Mouse (Mus musculus) forelimb bud, embryonic 11.5 days (tissue): ENCODE results near the gene Tex22.

Experiments
- DNase-seq: peaks from one replicate; pipeline ENCODE4 v3.0.0-alpha.2; 2012; ENCODE audit warnings: low read depth, low spot score

Gene Tex22

DNA sequence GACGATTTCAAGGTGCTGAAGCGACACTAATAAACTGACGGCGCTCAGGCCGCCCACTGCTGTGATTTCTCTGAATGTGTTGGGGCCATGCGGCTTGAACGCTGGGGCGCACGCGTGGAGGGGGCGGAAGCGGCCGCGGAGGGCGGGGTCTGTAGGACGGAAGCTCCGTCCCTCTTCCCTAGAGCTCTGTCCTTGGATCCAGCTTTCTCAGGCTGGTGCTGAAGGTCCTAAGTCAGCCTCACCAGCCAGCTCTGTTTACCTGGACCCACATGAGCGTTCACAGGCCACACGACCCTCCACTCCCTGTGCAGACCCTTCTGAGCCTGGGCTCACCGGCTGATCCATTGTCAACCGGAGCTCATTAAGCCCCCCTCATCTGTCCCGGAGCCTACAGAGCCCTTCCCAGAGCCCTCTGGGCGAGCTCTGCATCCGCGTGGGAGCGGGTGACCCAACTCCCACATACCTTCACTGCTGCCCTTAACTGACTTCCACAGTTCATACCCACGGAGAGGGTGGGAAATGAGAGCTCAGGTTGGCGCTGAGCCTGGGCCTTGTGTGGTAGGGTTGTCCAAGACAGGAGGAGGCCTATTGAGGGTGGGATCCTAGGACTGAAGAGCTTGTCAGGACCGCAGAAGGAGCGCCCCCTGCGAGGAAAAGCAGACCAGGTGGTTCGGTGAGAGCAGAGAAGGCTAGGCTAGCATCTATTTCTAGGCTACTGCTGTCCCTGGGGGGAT is at the start of gene Tex22:
TSS of gene Tex22 (plus strand) at position 174 of the 734 bp plus-strand sequence.
- peak; percentile 72 for DNase-seq

DNA sequence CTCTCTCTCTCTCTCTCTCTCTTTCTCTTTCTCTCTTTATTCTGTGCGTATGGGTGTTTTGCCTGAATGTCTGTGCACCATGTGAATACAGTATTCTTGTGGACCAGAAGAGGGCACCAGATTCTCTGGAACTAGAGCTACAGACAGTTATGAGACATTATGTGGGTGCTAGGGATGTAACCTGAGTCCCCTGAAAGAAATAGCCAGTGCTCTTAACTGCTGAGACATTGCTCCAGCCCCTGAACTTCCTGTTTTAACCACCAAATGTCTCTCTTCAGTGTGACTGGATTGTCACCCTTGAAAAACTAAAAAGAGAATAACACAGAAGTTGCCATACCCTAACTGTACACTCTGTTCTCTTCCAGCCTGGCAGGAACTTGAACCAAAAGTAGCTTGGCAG is 47.7 kb upstream of the Tex22 start:
- no peak for DNase-seq

DNA sequence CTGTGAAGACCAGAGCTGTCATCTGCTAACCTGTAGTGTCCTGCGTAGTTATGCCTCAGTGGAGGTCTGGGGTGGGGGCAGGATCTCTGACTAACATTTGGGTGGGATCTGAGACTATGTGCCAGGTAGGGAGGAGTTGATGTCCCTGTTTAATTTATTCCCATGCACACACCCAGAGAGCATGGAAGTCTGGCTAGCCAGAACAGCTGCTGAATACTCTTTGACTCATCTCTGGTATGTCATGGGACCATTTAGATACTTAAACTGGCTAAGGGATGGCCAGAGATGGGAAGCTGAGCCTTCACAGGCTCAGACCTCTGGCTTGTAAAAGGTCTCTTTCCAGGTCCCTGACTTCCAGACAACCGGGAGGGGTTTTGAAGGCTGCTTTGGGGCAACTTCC is 46.8 kb upstream of the Tex22 start:
- no peak for DNase-seq

DNA sequence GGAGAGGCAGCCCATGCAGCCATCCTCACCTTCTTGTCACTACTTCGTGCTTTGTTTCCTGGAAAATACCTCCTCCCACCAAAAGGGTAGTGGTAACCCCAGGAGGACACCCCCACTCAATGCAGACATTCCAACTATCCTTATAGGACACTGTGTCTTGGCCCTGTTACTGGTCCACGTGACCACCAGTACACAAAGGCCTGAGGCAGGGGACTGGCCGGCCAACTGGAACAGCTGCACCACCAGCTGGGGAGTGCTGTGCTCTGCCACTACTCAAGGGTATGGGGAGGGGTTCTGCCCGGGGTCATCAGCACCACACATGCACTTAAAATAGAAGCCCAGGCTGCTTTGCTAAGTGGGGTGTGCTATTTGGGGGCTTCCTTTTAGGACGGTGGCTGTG is 46.2 kb upstream of the Tex22 start:
- no peak for DNase-seq

DNA sequence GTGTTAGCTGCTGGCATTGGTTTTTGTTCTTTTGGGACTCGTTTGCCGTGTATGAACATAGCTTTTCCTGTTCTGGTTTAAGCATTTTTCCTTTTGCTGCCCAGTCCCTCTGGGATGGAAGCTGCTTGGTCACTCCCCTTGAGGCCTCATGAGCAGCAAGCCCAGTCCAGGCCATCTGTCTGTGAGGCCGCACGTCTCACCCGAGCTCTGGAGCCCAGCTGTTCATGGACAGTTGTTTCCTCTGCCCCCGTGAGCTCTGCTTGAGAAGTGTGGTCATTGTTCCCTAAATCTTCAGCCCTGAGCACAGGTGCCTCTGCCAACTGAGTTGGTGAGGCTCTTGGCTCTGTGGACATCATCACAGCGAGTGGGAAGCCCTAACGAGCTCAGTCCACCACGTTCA is 45.4 kb upstream of the Tex22 start:
- no peak for DNase-seq

DNA sequence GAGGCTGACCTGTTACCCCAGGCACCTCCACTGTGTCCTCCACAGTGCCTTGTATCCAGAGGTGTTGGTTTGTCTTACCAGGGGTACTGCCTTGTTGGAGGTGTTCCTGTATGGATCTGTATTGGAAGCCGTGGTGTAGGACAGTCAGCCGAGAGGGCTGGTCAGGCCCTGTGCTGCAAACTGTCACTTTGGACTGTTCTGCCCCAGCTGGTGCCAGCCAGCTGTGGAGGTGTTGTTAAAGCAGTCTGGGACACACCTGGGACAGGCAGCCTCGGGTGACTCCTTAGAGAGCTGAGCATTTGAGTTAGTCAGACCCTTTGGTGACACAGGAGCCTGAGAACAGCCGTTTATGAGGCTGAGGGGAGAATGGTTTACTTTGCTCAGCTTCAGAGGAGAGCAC is 44.3 kb upstream of the Tex22 start:
- DNase-seq, result no peak

DNA sequence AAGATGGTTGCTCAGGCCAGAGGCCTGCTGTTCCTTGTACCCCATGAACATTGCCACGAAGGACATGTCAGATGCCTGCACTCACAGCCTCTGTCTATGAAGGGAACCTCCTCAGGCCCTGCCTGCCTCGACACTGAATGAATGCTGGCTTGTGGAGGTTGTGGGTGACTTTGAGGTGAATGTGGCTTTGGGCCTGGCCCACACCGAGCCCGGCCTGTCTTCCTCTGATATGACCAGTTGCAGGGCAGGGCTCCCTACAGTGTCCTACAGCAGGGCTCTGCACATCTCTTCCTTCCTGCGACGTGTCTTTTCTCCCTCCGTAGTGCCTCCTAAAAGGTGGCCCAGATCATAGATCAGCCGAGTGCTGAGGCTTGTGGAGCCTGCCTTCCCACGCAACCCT is 43.3 kb upstream of the Tex22 start:
- DNase-seq, result no peak

DNA sequence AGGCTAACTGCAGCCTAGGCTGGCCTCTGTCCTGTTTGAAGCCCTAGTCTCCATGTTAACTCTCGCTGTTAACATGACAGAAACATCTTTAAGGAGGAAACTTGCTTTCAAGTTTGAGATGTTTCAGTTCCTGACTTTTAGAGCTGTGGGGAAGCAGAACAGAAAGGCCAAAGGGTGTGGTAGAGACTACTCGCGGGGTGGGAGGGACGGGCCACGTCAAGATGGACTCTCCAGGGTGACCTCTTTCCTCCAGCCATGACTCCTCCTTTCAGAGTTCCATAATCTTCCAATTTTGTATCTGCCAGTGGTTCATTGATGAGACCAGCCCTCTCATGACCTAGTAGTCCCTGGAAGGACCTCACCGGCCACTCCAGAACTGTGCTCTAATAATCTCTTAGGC is 42.9 kb upstream of the Tex22 start:
- DNase-seq, result no peak

DNA sequence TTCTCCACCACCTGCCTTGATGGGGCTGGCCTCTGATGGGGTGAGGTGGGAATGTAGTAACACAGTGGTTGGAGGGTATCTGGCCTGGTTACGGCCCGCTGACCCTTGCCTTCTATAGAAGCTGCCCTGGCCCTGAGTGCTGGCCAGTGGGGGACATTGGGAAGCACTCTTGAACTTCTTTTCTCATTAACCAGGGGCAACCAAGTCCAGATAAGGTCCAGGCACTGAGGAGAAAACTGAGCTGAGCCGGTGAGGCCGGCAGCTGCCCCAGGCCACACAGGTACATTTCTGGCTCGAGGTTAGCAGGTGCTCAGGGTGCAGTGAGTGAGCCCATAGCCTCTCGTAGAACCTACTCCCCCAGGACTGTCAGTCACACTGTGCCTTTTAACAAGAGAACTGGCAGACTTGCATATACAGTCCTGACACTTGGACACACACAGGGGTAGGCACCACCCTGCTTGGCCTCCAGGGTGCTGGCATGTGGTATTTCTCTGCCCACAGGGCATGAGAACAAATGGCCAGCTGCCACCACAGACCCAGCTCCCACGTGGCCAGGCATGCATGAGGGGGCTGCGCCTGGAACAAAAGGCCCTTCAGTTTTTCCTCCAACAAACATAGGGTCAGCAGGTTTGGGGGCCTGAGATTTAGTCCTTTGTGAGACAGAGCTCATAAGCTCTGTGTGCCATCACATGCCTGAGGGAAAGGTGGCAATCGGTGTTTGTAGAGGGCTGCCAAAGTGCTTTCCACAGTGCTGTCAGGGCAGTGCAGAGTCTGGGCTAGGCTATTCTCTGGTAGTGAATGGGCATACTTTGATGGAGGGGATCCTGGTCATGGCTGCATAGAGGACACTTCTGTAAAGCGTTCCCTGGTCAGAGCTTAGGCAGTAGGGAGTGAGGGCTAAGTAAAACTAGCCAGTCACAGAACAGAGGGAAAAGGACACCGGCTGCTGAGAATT is 41.7 kb upstream of the Tex22 start:
- DNase-seq, result no peak

DNA sequence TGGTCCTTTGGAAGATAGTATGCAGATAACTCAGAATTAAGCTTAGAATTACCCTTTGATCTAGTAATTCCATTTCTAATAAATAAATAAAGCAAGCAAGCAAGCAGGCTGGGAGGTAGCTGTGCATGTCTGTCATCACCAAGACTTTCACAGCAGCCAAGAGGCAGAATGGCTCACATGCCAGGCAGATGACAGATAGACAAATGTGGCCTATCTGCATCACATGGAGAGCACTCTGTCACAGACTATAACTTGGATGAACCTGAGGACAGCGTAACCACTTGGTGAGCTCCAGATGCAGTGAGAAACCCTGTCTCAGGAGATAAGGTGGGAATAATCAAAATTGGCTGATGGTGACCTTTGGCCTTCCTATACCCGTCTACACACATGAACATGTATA is 39.2 kb upstream of the Tex22 start:
- DNase-seq, result no peak

DNA sequence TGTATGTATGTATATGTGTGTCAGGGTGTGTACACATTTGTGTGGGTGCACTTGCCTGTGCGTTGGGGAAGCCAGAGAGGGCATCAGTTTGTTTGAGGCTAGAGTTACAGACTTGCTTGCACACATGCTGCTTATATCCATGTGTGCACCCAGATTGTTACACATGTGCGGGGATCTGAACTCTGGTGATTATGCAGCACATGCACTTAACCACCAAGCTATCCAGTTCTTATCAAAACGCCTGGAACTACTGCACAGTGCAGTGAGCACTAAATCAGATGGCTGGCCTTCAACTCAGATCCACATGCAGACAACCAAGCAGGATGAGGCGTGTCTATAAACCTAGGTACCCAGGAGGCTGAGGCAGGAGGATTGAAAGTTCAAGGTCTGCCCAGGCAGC is 37.3 kb upstream of the Tex22 start:
- DNase-seq, result no peak

DNA sequence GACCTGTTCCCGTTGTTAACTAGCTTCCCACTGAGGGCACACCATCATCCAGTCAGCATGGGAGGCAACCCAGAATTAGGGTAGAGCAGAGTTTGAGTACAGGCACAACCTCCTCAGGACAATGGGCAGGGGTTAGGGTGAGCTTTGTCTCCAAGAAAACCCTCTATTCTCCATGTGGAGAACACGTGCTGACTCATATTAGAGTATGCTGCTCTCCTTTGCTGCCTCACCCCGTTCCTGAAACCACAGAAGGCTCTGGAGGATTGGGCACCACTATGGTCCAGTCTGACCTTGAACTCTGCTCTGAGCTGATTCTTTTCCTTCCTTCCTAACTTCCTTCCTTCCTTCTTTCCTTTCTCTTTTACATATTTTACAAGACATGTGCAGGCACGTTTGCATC is 35.9 kb upstream of the Tex22 start:
- no peak for DNase-seq

DNA sequence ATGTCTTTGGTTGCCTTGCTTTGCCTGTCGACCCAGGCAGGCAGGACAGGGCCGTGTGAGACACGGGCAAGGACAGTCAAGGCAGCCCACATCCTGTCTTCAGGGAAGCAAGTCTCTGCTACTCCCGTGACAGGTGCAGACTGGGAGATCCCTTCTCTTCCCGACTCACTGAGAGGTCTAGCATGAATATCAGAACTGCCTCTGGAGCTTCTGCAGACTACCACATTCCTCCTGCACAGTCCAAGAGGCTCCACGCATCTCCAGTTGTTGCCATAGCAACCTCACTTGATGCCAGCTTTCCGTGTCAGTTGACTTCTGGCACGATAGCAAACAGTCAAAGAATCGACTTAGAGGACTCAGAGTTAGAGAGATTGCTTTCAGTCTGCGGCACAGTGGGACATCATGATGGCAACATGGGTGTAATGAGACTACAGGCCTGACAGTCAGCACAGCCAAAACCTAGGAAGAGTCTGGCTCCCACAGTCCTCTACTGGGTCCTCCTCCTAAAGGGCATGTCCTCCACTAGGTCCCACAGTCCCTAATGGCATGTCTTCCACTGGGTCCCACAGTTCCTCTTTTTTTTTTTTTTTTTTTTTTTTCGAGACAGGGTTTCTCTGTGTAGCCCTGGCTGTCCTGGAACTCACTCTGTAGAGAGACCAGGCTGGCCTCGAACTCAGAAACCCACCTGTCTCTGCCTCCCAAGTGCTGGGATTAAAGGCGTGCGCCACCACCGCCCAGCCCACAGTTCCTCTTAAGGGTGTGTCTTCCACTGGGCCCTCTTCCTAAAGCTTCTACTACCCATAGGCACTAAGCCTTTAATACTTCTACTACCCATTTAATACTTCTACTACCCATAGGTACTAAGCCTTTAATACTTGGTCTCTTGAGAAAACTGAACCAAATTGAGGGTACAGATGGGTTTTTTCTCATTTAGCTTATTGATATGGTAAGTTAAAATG is 32.5 kb upstream of the Tex22 start:
- no peak for DNase-seq

DNA sequence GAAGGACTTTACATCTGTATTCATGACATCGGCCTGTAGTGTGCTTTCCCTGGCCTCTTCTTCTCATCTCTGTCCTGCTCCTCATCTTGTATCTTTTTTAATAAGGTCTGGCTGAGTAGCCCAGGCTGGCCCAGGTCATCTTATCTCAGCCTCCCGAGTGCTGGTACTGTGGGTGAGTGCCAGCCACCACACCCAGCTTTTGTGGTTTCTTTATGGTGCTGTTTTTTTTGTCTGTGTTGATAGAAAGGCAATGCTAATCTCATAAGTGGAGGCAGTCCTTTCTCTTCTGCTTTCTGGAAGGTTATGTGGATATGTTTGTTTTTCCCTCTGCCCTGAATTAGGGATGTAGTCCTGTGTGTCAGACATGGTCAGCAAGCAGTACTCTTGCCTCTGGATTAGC is 31.8 kb upstream of the Tex22 start:
- no peak for DNase-seq

DNA sequence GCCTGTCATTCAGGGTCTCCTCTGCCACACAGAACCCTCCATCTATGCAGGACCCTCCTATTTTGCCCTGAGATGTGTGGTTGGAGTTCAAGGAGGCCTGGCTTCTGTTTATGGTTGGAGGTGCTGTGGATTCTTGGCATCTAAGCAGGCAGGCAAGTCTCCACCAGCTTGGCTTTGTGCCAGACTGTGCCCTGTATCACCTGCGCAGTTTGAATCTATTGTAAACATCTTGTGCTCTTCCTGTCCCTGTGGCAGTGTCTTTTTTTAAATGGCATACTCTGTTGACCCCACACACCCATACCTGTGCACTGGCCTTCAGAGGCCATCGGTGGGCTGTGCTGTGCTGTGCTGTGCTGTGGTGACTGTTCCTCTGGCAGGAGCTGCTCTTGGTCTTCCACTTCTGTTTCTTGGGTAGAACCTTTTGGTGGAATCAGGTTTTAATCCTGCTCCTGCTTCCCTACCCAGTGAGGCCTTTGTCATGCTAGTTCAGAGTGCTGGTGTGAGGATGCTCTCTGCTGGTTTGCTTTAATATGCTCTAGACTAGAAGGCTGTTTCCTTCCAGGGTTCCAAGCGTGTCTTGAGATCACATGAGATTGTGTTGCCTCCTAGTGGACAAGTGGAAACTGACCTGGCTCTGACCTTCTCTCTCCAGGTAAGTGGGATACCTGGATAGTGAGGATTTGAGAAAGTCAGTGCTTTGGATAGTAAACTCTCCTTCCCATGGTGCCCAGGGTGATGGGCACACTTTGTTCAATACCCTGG is 29.2 kb upstream of the Tex22 start:
- no peak for DNase-seq

DNA sequence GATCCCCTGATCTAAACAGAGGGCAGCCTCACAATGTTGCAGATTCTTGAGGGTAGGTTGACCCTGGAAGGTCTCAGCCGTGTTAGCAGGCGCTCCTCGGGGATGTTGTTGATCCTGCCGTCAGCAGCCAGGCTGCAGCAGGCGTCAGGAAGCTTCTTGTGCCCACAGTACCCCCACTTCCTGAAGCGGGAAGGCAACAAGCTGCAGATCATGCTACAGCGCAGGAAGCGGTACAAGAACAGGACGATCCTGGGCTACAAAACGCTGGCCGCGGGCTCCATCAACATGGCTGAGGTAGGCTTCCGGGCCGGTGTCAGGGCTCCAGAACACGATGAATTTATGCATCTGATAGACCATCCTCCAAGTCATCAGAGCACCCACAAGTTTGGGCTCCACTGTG is 27.4 kb upstream of the Tex22 start:
- no peak for DNase-seq

DNA sequence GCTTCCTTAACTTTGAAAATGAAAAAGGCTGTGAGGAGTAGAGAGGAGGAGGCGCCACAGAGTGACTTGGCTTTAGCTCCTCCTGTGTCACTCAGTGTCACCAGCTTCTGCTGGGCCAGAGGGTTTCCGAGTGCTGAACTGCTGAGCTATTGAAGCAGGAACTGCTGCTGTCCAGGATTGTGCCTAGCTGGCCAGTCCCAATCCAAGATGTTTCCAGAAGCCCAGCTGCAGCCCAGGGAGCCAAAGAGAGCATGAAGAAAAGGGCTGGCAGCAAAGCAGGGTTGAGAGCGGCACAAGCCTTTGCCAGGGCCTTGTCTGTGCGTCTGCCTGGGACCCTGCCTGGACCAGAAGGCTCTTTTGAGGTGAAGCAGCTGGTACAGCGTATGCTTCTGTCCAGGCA is 26.2 kb upstream of the Tex22 start:
- DNase-seq, result no peak

DNA sequence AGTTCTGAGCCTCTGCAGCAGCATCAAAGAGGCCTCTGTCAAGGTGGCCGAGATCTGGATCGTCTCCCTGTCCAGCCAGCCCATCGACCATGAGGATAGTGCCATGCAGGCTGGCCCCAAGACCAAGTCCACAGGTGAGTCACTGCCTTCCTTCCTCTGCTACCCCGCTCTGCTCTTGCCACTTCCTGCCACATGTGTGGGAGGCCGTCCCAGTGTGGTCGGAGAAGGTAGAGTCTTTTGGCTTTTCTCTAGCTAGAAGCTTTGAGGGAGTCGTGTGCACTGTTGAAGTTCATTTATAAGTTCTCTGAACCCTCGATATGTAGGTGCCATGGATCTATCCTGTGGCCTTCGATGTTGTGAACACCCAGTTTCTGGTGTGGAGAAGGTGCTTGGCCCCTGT is 24.5 kb upstream of the Tex22 start:
- no peak for DNase-seq

DNA sequence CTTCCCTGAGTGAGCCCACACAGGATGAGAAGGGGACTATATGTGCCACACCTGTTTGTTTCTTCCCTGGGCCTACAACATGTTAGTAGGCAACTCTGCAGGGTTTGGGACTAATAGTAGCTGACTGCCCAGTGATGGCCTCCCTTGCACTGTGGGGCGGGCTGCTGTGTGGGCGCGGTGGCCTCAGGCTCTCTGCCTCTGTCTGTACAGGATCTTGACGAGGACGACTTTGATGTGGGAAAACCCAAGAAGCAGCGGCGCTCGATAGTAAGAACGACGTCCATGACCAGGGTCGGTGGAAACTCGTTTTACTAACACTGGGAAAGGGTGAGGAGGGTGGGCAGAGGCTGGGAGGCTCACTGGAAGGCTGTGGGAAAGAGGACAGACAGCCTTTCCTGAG is 23.6 kb upstream of the Tex22 start:
- DNase-seq, result no peak

DNA sequence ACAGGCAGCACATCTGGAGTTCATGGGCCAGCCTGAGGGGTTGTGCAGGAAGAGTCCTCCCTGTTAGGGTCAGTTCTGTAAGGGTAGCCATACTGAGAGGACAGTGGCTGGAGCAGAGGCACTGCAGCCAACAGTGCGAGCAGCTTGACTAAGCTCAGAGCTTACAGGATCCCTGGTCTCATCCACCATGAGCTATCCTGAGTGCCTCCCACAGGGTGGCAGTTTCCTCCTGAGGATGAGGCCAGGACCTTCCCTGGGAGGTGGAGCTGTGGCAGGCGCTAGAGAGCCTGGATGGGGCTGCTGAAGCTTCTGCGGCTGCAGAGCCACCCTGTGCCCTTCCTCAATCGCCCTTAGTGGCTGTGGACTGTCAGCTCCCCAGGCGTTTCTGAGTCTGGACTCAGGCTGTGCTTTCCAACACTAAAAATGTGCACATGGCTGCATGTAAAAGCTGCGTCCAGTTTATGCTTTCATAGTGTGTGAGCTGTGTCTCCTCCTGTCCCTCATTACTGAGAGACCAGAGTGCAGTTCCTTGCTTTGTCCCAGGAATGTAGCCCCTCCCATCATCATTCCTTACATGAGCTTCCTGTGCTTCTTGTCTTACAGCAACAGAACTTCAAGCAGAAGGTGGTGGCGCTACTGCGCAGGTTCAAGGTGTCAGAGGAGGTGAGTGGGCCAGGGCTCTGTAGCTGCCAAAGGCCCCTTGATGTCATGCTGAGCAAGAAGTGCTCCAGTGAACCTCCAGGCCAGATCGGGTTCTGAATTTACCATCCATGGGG is 22.5 kb upstream of the Tex22 start:
- DNase-seq, result peak; percentile 40
